8 mouse cellular contexts compared by ENCODE assay signal in genomic region chr5:100037965-100038713, GRCm38 (mm10). TPM values are rescaled to one million over a fixed set of nuclear protein-coding genes. Genes with fewer than 3 reads are reported as not detected.
DNase-seq lines count a peak whose midpoint lies in the region; ATAC-seq and TF ChIP-seq lines count a peak whose summit lies in the region.

No protein-coding gene starts in this region.

- TF ChIP-seq CTCF in gastrocnemius, adult 2 months (IDR thresholded peaks at IDR 0.05), result no peak

- peak overlapping the region; percentile 99 for H3K27ac ChIP-seq in gastrocnemius, adult 2 months

- intact Hi-C loops in gastrocnemius, adult 2 months (cut with DNase I), result loop anchor here (1.0 to 10.0 kb wide), 3 partner anchors 60 to 377 kb away; partner anchors contain the start of genes Hnrnpd, Sec31a and Vamp9

- peak overlapping the region; percentile 93 for H3K4me3 ChIP-seq in gastrocnemius, adult 2 months

- peak; percentile 39 for ATAC-seq in megakaryocyte, adult 5-6 weeks (ENCODE audit: poor library complexity, severe bottlenecking)

- DNase-seq in ZHBTc4 (ENCODE audit: low read depth, low spot score), result peak; percentile 90
- DNase-seq in cerebellum, postnatal 4 days (ENCODE audit: low spot score in 2 of 2), result peak; percentile 79 to 93
- peak; percentile 95 for DNase-seq in gastrocnemius, adult 2 months
- peak; percentile 94 for DNase-seq in induced T-regulatory cell, adult 2 months (ENCODE audit: low read depth)
- DNase-seq in left cerebral cortex, adult 8-10 months (ENCODE audit: low spot score in 2 of 2), result peak; percentile 71 to 83
- DNase-seq in right cerebral cortex, adult 18-20 months, result peak; percentile 88
- DNase-seq in urinary bladder, postnatal 10 days (ENCODE audit: low spot score), result peak; percentile 80

RNA-seq across cellular contexts. Expression of gene Hnrnpdl, which starts 1.3 kb away (rescaled TPM):
- total RNA-seq in gastrocnemius, adult 2 months (2021), result 10 to 100 TPM; 74.8 to 77.5 TPM
- 100 to 1,000 TPM; 163 to 200 (median 198) TPM for total RNA-seq in left cerebral cortex, adult 8-10 months (2022)
- 196 and 214 TPM in 2 replicates for total RNA-seq in megakaryocyte, adult 5-6 weeks (2015)
- total RNA-seq in megakaryocyte, adult 5-6 weeks (2017), result 356 and 360 TPM in 2 replicates

RNA-seq across cellular contexts. Expression of gene Enoph1, which starts 1.6 kb away (rescaled TPM):
- total RNA-seq in gastrocnemius, adult 2 months (2021), result 1 to 10 TPM; 6.7 to 9.0 TPM
- total RNA-seq in left cerebral cortex, adult 8-10 months (2022), result 10 to 100 TPM; 47.3 to 54.4 (median 52.2) TPM
- total RNA-seq in megakaryocyte, adult 5-6 weeks (2015), result 32.5 and 35.1 TPM in 2 replicates
- 35.4 and 36.5 TPM in 2 replicates for total RNA-seq in megakaryocyte, adult 5-6 weeks (2017)

RNA-seq across cellular contexts. Expression of gene 4930524J08Rik, which starts 59.3 kb away (rescaled TPM):
- under 1 TPM in 1 of 2 experiments, not detected in 1; 0.42 TPM for total RNA-seq in gastrocnemius, adult 2 months (2021)
- total RNA-seq in left cerebral cortex, adult 8-10 months (2022), result 1 to 10 TPM; 1.1 to 3.3 (median 1.6) TPM
- total RNA-seq in megakaryocyte, adult 5-6 weeks (2015), result 0.51 and 2.3 TPM in 2 replicates
- 0.44 and 1.7 TPM in 2 replicates for total RNA-seq in megakaryocyte, adult 5-6 weeks (2017)

RNA-seq across cellular contexts. Expression of gene Hnrnpd, which starts 59.4 kb away (rescaled TPM):
- 10 to 100 TPM; 68.5 to 84.1 TPM for total RNA-seq in gastrocnemius, adult 2 months (2021)
- 100 to 1,000 TPM; 182 to 239 (median 222) TPM for total RNA-seq in left cerebral cortex, adult 8-10 months (2022)
- total RNA-seq in megakaryocyte, adult 5-6 weeks (2015), result 268 and 281 TPM in 2 replicates
- total RNA-seq in megakaryocyte, adult 5-6 weeks (2017), result 99.0 and 176 TPM in 2 replicates

Comparison
In these comparisons a context has a peak if more than half of its experiments do, and no peak if none do; other contexts are left out.
1. Peak in every context shown above with its lines: DNase-seq, ATAC-seq, H3K4me3 ChIP-seq and H3K27ac ChIP-seq.